Mouse (Mus musculus): ENCODE results near the gene Tbc1d14.

DNA sequence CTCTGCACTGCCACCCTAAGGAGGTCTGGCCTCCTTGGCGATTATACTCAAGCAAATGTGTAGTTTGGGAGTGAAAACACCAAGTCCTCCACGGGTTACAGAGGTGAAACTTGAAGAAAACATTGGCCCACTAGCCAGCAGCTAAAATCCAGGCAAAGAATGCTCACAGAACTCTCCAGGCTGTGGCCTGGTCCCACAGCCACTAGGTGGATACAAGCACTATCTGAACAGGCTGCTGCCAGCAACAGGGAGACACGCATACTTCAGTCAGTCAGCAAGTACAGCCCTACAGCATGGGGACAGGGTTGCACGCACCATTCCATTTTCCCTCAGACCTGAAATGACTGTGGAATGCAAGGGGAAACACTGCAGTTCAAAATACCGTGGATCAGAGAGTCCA is 66.8 kb downstream of the Tbc1d14 start:
- TF ChIP-seq CTCF (IDR thresholded peaks at IDR 0.05; ENCODE audit: insufficient read depth, low read depth, low read length): no peak
- no peak for TF ChIP-seq POLR2A (IDR thresholded peaks at IDR 0.05; ENCODE audit: insufficient read depth, low read depth, low read length)

Data from olfactory bulb, adult 2 months (tissue).